Mouse (Mus musculus): Measurements from ENCODE around the gene Cfap52.

GRCm38 (mm10) chr11:67965905-67966878 is 741 bp upstream of the Cfap52 start, which contains the start of gene Stx8:
- TF ChIP-seq MYOG (IDR thresholded peaks at IDR 0.05; ENCODE audit: control insufficient read depth, extremely low read depth, insufficient read length), result no peak
- no peak for TF ChIP-seq CTCF (IDR thresholded peaks at IDR 0.05; ENCODE audit: control insufficient read depth, insufficient read depth, insufficient read length)
- no peak for TF ChIP-seq CEBPB (IDR thresholded peaks at IDR 0.05; ENCODE audit: low read depth)
- no peak for TF ChIP-seq MAX (IDR thresholded peaks at IDR 0.05)
- peak; percentile 35 for TF ChIP-seq USF1 (IDR thresholded peaks at IDR 0.05; ENCODE audit: low read depth)
- no peak for TF ChIP-seq FOSL1 (IDR thresholded peaks at IDR 0.05; ENCODE audit: insufficient read depth, low read length, poor library complexity, severe bottlenecking)
- TF ChIP-seq MYOD1 (IDR thresholded peaks at IDR 0.05; ENCODE audit: control insufficient read depth, insufficient read length, low read depth), result peak; percentile 17

All from C2C12 (cell line).